Mouse (Mus musculus) lung, embryonic 15.5 days (tissue): ENCODE measurements at regions not wholly inside any gene's neighbourhood (a gene's known extent, or its start where the extent isn't known, plus 50 kb on each side); places are given as distances from the start of the nearest gene placed in this dataset.
A peak's percentile ranks its signal among the peaks of the same experiment; 100 is the strongest.

Source experiments
- ATAC-seq: fragments of 200-750 bp; cut with Nextera tagmentation; 2 replicates; pipeline ENCODE4 v1.8.0; 2017; ENCODE audit warnings: moderate number of reproducible peaks, borderline replicate concordance; ENCODE audit not compliant: low FRiP score, low TSS enrichment; ENCODE audit errors: extremely low read depth
- H3K27ac ChIP-seq: fragments of 300-500 bp; sonication (generic); 2 replicates; pipeline ENCODE4 v1.5.1; 2015; ENCODE audit warnings: moderate library complexity, mild to moderate bottlenecking, inconsistent platforms
- H3K27me3 ChIP-seq: fragments of 300-500 bp; sonication (generic); 2 replicates; pipeline ENCODE4 v1.6.1; 2015; ENCODE audit warnings: inconsistent platforms
- H3K36me3 ChIP-seq: fragments of 300-500 bp; sonication (generic); 2 replicates; pipeline ENCODE4 v1.6.1; 2015; ENCODE audit warnings: inconsistent platforms
- H3K4me1 ChIP-seq: fragments of 300-500 bp; sonication (generic); 2 replicates; pipeline ENCODE4 v1.6.1; 2015; ENCODE audit warnings: inconsistent platforms
- H3K4me2 ChIP-seq: fragments of 300-500 bp; sonication (generic); 2 replicates; pipeline ENCODE4 v1.6.1; 2015; ENCODE audit warnings: inconsistent platforms, mild to moderate bottlenecking, moderate library complexity
- H3K4me3 ChIP-seq: fragments of 300-500 bp; sonication (generic); 2 replicates; pipeline ENCODE4 v1.5.1; 2015; ENCODE audit warnings: mild to moderate bottlenecking, inconsistent platforms
- H3K9ac ChIP-seq: fragments of 300-500 bp; sonication (generic); 2 replicates; pipeline ENCODE4 v1.6.1; 2015; ENCODE audit warnings: inconsistent platforms
- H3K9me3 ChIP-seq: fragments of 300-500 bp; sonication (generic); 2 replicates; pipeline ENCODE4 v1.6.1; 2016; ENCODE audit warnings: inconsistent platforms
- WGBS: fragments of 180-500 bp; shearing (Covaris S2); methylation state at CpG from one replicate; pipeline ENCODE4 v1.1.7; 2015; 5-methylcytosine and 5-hydroxymethylcytosine counted together

DNA sequence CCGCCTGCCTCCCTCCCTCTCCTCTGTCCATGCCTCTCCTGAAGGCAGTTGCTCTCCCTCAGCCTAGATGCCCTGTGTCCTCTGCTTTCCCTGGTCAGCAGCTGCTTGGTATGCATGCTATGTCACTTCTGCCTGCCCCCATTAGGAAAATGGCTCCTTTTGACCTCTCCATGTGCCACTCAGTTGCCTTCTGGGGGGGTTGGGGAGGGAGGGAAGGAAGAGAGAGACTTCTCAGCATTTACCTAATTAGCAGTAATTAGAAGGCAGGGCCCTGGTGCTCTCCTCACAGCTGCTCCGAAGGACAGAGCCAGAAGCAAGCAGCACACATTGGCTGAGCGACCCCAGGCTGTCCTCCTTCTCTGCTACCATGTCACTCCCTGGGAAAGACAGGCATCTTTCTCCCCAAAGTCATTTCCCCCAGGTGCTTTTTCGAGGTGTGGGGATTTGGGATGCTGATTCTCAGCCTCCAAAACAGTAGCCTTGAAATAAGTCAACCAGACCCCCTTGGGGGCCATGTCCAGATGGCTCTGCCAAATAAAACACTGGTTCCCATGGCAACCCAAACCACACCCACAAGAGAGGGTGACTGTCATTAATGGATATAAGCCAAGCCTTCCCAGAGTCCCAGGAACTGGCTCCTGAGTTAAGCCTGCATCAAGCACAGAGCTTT is 145.7 kb upstream of the Cadm1 start:
- Histone ChIP-seq H3K4me3 (no peak overlapping the region), H3K9ac (no peak overlapping the region), H3K9me3 (no peaks in the 10 kb centered on the region), H3K4me2 (no peak overlapping the region), H3K4me1 (peaks cover 14% of the 10 kb centered on the region), H3K36me3 (no peaks in the 10 kb centered on the region), H3K27me3 (peaks cover 4% of the 10 kb centered on the region; the same call in 1 of the 2 replicates), H3K27ac (no peak overlapping the region)
- WGBS = 52% methylated on average over 4 of the region's 4 CpGs
- no peak for ATAC-seq

DNA sequence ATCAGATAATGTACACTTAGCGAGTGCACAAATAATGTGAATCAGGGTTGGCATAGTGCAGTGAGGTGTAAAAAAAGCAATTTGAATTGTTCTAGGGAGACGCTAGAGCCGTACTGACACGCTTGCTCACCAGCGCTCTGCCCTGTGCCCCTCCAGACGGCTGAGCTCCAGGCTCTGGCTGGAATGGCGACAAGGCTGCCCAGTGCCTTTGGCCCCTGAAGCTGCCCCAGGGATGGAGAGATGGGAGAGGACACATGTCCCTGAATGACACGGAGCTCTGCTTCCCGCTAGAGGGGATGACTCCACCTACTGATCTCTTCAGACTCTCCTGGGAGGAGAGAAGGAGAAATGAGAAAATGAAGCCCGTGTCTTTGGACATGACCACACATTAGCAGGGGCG is 143.3 kb upstream of the Cadm1 start:
- no peaks in the 10 kb centered on the region for H3K9me3 ChIP-seq
- no peak overlapping the region for H3K4me2 ChIP-seq
- no peak overlapping the region for H3K27ac ChIP-seq
- no peak overlapping the region for H3K4me3 ChIP-seq
- H3K36me3 ChIP-seq = no peaks in the 10 kb centered on the region
- H3K27me3 ChIP-seq = peaks cover 4% of the 10 kb centered on the region; the same call in 1 of the 2 replicates
- no peak overlapping the region for H3K9ac ChIP-seq
- WGBS = 57% methylated on average over 11 of the region's 11 CpGs
- no peak for ATAC-seq
- H3K4me1 ChIP-seq = peaks cover 16% of the 10 kb centered on the region

DNA sequence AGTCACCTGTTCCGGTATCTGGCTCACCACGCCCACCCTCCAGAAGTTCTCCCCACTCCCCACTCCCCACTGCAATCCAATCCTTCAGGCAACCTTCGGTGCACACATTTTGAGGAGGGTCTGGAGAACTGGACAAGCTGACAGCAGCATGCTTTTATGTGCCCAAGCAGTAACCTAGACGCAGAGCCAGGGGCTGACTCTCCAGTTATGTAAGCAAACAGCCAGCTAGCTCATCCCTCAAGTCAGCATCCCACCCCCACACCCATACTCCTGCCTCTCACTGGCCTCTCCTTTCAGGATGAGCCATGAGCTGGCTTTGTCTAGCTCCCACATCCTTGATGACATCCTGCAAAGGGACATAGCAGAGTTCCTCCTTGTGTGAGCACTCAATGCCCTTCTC is 142.8 kb upstream of the Cadm1 start:
- Histone ChIP-seq H3K9ac (no peak overlapping the region), H3K4me3 (no peak overlapping the region), H3K4me1 (peaks cover 18% of the 10 kb centered on the region), H3K27ac (no peak overlapping the region), H3K27me3 (peaks cover 4% of the 10 kb centered on the region; the same call in 1 of the 2 replicates), H3K36me3 (no peaks in the 10 kb centered on the region), H3K4me2 (no peak overlapping the region), H3K9me3 (no peaks in the 10 kb centered on the region)
- WGBS = 27% methylated on average over 4 of the region's 4 CpGs
- no peak for ATAC-seq

DNA sequence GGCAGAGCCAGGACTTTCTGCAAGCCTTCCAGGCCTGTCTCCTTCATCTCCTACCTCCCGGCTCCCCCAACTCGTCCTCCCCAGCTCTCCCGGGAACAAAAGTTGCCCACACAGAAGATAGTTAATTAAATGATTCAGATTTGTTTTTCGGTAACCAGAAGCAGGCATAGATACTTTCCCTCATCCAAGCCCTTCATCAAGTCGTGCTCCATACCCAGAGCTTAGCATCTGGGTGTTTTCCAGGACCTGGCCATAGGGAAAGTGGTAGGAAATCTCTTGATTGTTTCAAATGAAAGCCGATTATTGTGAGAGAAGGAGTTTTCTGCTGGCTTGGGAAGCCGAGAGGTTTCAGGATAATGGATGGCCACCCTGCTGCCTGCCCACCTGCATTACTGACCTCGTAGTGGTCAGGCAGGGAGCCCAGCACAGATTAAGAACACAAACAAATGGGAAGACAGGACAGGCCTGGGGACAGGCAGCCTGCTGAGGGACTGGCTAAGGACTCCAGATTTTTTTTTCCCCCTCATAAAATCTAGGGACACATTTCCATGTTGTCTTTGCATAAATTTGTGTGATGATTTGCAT is 142.2 kb upstream of the Cadm1 start:
- Histone ChIP-seq H3K27me3 (peaks cover 4% of the 10 kb centered on the region; the same call in 1 of the 2 replicates), H3K36me3 (no peaks in the 10 kb centered on the region), H3K4me2 (no peak overlapping the region), H3K4me1 (peaks cover 18% of the 10 kb centered on the region), H3K4me3 (no peak overlapping the region), H3K9me3 (no peaks in the 10 kb centered on the region), H3K27ac (no peak overlapping the region), H3K9ac (no peak overlapping the region)
- ATAC-seq = no peak
- WGBS = 43% methylated on average over 8 of the region's 8 CpGs

DNA sequence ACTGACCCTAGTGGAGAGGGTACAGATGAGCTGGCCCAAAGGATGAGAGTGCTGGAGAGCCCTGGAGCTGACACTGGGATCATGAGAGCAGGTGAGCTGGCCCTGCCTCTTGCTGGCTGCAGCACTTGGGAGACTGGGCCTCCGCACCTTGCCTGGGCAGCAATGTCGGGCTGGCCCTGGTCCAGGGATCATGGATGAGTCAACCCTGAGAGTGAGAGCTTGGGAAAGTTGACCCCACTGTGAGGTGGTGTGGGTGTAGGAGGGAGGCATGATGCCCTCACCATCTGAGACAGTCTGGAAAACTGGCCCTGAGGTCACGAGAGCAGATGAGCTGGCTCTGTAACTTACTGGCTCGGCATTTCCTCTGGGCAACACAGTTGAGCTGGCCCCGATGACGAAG is 140.1 kb upstream of the Cadm1 start:
- Histone ChIP-seq H3K27me3 (peaks cover 8% of the 10 kb centered on the region; the same call in 1 of the 2 replicates), H3K9me3 (no peaks in the 10 kb centered on the region), H3K4me3 (no peak overlapping the region), H3K4me1 (peaks cover 10% of the 10 kb centered on the region), H3K9ac (no peak overlapping the region), H3K36me3 (no peaks in the 10 kb centered on the region), H3K4me2 (no peak overlapping the region), H3K27ac (no peak overlapping the region)
- 95% methylated on average over 6 of the region's 6 CpGs for WGBS
- 0 out of 2 replicates have a peak, but pooled peaks have one; percentile 35 for ATAC-seq

DNA sequence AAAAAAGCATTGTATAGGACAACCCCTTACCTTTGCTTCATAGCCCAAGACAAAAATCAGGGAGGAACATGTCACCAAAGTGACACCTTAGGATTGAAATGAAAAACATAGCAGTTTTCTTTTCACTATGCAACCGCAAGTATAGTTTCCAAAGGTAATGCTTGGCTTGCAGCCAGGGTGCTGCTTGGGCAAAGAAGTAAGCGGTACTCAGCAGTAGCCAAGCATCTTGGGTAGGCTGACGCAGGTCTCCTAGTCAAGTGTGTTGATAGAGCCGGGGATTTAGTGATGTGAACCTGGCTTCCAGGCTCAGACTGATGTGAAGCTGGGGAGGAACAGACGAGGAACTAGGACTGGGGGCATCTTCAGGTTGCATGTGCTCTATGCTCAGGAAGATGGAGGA is 138.3 kb upstream of the Cadm1 start:
- peaks cover 5% of the 10 kb centered on the region; the same call in 1 of the 2 replicates for H3K27me3 ChIP-seq
- H3K9me3 ChIP-seq = no peaks in the 10 kb centered on the region
- H3K4me2 ChIP-seq = no peak overlapping the region
- ATAC-seq = no peak
- H3K27ac ChIP-seq = no peak overlapping the region
- no peak overlapping the region for H3K9ac ChIP-seq
- H3K4me1 ChIP-seq = peaks cover 10% of the 10 kb centered on the region
- 54% methylated on average over 5 of the region's 5 CpGs for WGBS
- no peak overlapping the region for H3K4me3 ChIP-seq
- no peaks in the 10 kb centered on the region for H3K36me3 ChIP-seq

DNA sequence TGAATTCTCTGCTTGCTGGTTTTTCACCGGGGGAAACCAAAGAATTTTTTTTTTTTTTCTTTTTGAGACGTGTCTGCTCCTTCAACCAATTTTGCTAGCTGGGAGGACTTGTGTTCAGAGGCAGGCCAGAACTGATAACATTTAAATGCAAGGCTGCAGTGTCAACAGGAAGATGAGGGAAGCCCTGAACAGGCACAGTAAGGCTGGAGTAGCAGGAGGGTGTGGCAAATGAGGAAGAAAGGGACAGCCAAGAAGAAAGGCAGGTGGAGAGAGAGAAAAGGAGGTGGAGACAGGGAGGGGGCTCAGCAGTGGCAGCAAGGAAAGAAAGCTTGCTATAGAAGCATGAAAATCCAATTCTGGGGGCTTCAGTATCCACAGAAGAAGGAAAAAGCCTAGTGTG is 130.4 kb upstream of the Cadm1 start:
- no peak for ATAC-seq
- Histone ChIP-seq H3K4me1 (peaks cover 5% of the 10 kb centered on the region), H3K9me3 (no peaks in the 10 kb centered on the region), H3K4me3 (no peak overlapping the region), H3K9ac (no peak overlapping the region), H3K27ac (no peak overlapping the region), H3K27me3 (peaks cover 27% of the 10 kb centered on the region), H3K36me3 (no peaks in the 10 kb centered on the region), H3K4me2 (no peak overlapping the region; the same call in 1 of the 2 replicates)
- 8% methylated on average over 2 of the region's 2 CpGs for WGBS

DNA sequence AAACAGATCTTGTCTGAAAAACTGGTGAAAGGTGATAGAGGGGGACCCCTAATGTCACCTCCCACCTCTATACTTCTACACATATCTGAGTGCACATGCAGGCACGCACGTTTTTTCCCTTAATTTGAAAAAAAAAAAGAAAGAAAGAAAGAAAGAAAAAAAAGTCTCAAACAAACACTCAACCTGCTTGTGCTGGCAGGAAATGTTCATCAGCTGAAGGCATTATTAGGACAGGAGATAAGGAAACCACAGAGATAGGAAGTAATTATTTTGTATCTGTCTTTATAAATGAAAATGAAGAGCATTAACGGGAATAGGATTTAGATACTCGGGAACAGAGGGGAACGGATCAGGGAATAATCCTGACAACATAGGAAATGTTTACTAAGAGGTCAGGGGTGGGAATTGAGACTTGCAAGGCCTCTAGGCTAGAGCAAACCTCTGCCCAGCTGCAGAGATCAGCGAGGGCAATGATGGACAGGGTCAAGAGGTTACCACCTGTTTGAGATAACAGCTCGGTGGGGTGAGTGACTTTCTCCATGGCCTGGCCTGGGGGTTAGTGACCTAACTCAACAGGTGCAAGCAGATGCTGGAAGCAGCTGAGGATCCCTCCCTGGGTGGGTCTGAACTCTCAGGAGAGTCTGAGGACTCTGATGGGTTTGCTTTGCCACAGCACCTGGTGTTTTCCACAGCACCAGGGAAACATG is 129.7 kb upstream of the Cadm1 start:
- WGBS = 9% methylated on average over 7 of the region's 7 CpGs
- H3K9me3 ChIP-seq = no peaks in the 10 kb centered on the region
- H3K27me3 ChIP-seq = peaks cover 27% of the 10 kb centered on the region
- no peak overlapping the region for H3K4me3 ChIP-seq
- no peak overlapping the region for H3K4me2 ChIP-seq
- peaks cover 5% of the 10 kb centered on the region for H3K4me1 ChIP-seq
- no peak overlapping the region for H3K9ac ChIP-seq
- H3K36me3 ChIP-seq = no peaks in the 10 kb centered on the region
- H3K27ac ChIP-seq = no peak overlapping the region
- no peak for ATAC-seq

DNA sequence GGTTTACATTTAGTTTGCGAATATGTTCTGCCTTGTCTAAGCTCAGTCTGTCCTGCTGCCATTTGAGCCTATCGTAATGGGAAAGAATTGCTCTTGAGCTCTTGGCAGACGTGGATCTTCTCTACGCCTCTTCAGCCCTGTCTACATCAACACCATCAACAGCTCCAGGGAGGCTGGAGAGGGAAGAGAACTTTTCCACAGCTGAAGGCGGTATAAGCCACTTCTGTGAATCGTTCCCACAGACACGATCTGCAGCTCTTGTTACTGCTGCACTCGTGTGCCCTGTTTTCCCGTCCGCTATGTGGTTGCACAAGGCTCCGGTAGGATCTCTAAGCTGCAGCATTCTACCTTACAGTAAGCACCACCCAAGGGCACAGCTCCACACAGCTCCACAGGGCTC is 128.5 kb upstream of the Cadm1 start:
- Histone ChIP-seq H3K9ac (no peak overlapping the region), H3K4me3 (no peak overlapping the region), H3K36me3 (no peaks in the 10 kb centered on the region), H3K27ac (no peak overlapping the region), H3K27me3 (peaks cover 32% of the 10 kb centered on the region), H3K4me2 (no peak overlapping the region), H3K9me3 (no peaks in the 10 kb centered on the region), H3K4me1 (peaks cover 6% of the 10 kb centered on the region)
- no peak for ATAC-seq
- 85% methylated on average over 11 of the region's 11 CpGs for WGBS

DNA sequence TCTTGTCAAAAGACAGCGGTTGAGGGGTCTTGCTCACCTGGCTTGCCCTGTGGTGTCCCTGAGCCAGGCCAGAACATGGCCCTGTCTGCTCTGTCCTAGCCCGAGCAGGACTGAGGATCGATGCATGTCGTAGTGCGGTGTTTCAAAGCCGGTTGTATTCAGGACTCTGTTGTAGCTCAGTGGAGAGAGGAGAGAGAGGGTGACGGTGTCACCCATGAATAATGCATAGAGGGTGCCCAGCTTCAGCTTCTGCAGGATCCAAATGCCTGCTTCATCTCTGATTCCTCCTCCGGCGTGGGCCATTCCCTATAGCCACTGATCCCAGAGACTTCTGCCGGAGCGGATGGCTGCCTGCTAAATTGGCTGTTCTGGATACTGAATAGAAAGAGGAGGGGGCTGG is 126.7 kb upstream of the Cadm1 start:
- Histone ChIP-seq H3K4me2 (no peak overlapping the region), H3K4me3 (no peak overlapping the region), H3K27me3 (peaks cover 36% of the 10 kb centered on the region), H3K9ac (no peak overlapping the region), H3K4me1 (peaks cover 21% of the 10 kb centered on the region), H3K27ac (no peak overlapping the region), H3K9me3 (no peaks in the 10 kb centered on the region), H3K36me3 (no peaks in the 10 kb centered on the region)
- ATAC-seq = no peak
- 78% methylated on average over 11 of the region's 11 CpGs for WGBS

DNA sequence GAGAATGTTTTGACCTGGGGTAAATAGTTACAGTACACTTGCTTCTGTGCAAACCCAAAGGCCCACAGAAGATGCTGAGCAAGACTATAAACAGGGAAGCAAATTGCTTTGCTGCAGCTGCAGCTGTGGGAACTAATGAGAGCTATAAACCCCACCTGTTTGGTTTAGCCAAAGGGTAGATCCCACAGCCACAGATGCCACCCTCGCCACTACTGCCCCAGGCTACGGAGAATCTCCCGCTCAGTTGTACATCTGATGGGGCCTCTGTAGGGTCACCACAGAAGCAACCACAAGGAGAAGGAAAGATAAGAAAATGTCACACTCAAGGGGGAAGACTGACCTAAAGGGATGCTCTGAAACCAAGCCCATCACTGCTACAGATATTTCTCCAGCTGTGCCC is 125.2 kb upstream of the Cadm1 start:
- no peak overlapping the region for H3K9ac ChIP-seq
- H3K27me3 ChIP-seq = peaks cover 44% of the 10 kb centered on the region
- no peak overlapping the region for H3K27ac ChIP-seq
- no peak for ATAC-seq
- H3K4me1 ChIP-seq = peaks cover 17% of the 10 kb centered on the region
- no peak overlapping the region for H3K4me3 ChIP-seq
- no peak overlapping the region for H3K4me2 ChIP-seq
- WGBS = 88% methylated on average over 3 of the region's 3 CpGs
- no peaks in the 10 kb centered on the region for H3K9me3 ChIP-seq
- H3K36me3 ChIP-seq = no peaks in the 10 kb centered on the region

DNA sequence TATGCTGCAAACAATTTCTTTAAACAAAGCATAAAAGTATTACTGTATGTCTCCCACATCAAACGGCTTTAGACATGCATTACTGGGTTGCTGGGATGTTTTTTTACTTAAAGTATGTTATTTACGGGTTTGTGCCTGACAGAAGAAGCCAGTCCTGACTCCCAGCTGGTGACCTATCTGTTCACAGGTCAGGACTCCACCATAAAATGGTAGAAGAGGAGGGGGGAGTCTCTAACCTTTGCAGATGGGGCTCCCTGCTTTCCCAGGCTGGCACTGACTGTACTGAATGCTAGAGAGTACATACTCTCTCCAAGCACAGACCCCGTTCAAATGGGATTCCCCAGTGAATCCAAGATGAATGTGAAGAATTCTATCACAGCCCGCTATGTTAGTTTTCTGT is 124.4 kb upstream of the Cadm1 start:
- Histone ChIP-seq H3K4me1 (peaks cover 15% of the 10 kb centered on the region), H3K9ac (no peak overlapping the region), H3K4me3 (no peak overlapping the region), H3K27me3 (peaks cover 46% of the 10 kb centered on the region), H3K4me2 (no peak overlapping the region), H3K9me3 (no peaks in the 10 kb centered on the region), H3K36me3 (no peaks in the 10 kb centered on the region), H3K27ac (no peak overlapping the region)
- ATAC-seq = no peak
- 70% methylated on average over 4 of the region's 4 CpGs for WGBS
